Mouse (Mus musculus): ENCODE data around the gene B4galt4.
"Not testable (repeated sequence)": the region's sequence is repeated elsewhere in the genome, so short reads cannot be mapped to it uniquely, and the experiment has no call there.

The B4galt4 gene

DNA sequence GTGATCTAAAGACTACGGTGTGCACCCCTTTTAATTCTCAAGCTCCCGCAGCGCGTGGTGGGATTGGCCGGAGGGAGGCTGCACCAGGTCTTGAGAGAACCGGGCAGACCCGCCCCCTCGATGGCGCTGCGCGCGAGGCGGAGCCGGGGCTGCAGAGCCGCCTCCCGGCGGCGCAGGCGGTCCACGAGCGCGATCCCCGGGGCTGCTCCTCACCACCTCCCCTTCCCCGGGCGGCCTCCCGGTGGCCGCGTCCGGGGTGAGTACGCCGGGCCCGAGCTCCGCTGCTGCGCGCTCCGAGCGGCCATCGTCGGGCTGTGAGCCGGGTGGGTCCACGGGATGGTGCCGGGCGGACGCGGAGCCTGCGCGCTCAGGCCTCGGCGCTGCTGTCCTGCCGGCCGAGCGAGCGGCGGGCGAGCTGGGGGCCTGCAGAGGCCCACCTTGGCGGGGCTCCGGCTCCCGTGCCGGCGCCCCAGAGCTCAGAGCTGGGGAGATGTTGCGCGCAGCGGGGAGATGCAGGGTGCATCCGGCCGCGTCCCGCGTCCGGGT, at the start of gene B4galt4:
Gene B4galt4, plus strand, starts transcription at position 152 of the 546 bp plus-strand sequence.
- DNase-seq (ENCODE audit: low read depth, low spot score), result peak; percentile 65

DNA sequence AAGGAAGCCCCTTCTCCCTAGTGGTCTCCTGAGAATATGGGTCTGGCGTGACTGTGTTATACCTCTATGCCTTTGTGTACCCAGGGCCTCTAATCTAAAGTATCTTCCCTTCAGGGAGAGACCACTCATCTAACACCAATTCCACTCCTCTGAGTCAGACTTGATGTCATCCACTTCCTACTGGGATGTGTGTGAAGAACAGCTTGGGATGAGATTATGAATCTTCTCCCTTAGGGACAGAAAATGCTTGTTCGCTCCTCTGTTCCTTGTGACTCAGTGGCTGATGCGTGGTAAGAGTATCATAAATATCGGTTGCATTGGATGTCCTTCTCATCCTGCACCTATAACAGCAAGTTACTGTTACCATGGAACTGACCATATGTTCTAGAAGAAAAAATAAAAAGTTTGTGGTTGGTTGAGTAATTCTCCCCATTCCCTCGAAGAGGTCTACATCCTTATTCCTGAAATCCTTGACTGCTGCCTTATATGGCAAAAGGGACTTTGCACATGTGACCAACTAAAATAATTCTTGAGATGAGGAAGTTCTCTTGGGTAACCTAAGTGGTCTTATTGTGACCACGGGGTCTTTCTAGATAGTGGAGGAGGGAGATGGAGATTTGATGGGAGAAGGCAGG, 47.0 kb upstream of the B4galt4 start:
- DNase-seq (ENCODE audit: low read depth, low spot score), result no peak

- DNase-seq (ENCODE audit: low read depth, low spot score), result no peak
Measured at GRCm38 (mm10) chr16:38695557-38695956, 46.5 kb upstream of the B4galt4 start.

DNA sequence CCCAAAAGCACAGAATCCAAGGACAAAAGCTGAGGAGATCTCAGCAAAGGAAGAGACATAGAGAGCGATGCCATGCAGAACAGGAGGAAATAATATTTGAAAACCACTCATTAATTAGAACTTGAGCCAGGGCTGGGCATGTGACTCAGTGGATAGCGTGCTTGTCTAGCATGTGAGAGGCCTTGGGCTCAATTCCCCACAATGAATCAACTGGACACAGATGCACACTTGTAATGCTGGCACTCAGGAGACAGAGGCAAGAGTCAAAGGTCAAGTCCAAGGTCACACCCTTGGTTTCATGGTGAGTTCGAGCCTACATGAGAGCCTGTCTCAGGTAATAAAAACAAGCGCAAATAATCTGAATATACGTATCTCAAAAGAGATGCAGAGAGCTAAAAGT, 44.5 kb upstream of the B4galt4 start:
- no peak for DNase-seq (ENCODE audit: low read depth, low spot score)

GRCm38 (mm10) chr16:38700392-38701162, 41.5 kb upstream of the B4galt4 start:
- DNase-seq (ENCODE audit: low read depth, low spot score), result no peak

- no peak for DNase-seq (ENCODE audit: low read depth, low spot score)
Measured at GRCm38 (mm10) chr16:38701492-38702185, 40.4 kb upstream of the B4galt4 start.

DNA sequence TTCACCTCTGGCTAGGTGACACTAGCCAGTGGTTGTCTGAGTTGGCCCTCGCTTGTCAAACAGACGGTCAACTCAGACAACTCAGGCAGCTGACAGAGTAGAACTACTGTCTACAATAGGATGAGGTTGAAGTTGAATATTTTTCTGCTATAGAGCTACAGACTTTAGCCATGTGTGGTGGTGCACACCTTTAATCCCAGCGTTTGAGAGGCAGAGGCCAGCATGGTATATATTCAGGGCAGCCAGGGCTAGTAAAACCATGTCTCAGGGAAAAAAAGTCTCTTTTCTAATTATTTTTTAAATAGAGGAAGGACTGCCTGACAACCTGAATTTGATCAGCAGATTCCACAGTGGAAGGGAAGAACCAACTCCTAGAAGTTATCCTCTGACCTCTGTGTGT, 39.7 kb upstream of the B4galt4 start:
- DNase-seq (ENCODE audit: low read depth, low spot score), result no peak

DNA sequence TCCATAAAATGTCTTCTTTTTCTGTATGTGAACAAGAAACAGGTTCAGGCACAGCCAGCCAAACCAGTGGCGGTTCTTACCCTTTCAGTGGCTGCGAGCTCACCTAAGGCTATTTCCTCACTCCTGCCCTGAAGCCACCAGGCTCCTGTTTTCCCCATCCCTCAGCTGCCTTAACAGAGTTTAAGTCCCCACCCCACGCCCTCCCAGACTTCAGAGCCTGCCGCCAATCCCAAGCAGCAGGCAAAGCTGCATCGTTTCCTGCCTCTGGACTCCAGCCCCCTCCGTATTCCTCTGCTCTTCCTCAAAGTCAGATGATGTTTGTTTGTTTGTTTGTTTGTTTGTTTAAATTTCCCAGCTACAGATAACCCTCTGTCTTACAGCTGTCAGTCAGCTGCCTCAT, 38.6 kb upstream of the B4galt4 start:
- DNase-seq (ENCODE audit: low read depth, low spot score), result no peak

- no peak for DNase-seq (ENCODE audit: low read depth, low spot score)
Measured at GRCm38 (mm10) chr16:38705531-38706281, 36.4 kb upstream of the B4galt4 start.

DNA sequence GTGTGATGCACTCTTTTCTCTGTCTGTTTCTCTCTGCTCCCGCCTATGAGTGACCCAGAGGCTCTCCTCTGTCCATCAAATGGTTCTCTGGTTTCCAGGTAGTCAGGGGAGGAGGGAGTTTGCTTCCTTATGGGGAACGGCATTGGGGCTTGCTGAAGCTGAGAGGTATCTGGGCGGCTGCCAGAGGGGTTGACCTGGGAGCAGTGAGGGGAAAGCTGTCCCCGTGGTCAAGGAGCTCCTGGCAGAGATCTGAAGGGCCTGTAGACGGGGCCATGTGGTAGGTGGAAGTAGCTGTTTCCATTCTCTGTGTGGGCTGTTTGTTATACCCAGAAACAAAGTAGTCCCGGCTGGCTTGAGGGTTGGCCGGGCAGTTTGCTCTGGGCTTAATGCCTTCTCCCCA, 35.3 kb upstream of the B4galt4 start:
- DNase-seq (ENCODE audit: low read depth, low spot score), result no peak

- no peak for DNase-seq (ENCODE audit: low read depth, low spot score)
Measured at GRCm38 (mm10) chr16:38708962-38709520, 33.0 kb upstream of the B4galt4 start.

- no peak for DNase-seq (ENCODE audit: low read depth, low spot score)
Measured at GRCm38 (mm10) chr16:38711245-38711644, 30.8 kb upstream of the B4galt4 start.

GRCm38 (mm10) chr16:38712105-38712504, 30.0 kb upstream of the B4galt4 start:
- peak; percentile 16 for DNase-seq (ENCODE audit: low read depth, low spot score)

- DNase-seq (ENCODE audit: low read depth, low spot score), result peak; percentile 73
Measured at GRCm38 (mm10) chr16:38712581-38713403, 29.3 kb upstream of the B4galt4 start, which contains the start of gene Arhgap31. Gene Arhgap31 (minus strand): TSS chr16:38713274.

GRCm38 (mm10) chr16:38713404-38714258, 28.4 kb upstream of the B4galt4 start:
- no peak for DNase-seq (ENCODE audit: low read depth, low spot score)

DNA sequence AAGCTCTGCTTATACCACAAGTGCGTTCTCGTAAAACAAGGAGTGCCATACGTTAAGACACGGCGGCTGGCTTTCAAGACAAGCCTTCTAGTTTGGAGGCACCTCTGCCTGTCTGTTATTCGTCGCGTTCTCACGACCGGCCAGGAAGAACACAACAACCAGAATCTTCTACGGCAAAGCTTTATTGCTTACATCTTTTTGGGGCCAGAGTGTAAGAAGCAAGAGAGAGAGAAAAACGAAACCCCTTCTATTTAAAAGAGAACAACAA, 27.9 kb upstream of the B4galt4 start:
- not testable (repeated sequence) for DNase-seq (ENCODE audit: low read depth, low spot score)

DNA sequence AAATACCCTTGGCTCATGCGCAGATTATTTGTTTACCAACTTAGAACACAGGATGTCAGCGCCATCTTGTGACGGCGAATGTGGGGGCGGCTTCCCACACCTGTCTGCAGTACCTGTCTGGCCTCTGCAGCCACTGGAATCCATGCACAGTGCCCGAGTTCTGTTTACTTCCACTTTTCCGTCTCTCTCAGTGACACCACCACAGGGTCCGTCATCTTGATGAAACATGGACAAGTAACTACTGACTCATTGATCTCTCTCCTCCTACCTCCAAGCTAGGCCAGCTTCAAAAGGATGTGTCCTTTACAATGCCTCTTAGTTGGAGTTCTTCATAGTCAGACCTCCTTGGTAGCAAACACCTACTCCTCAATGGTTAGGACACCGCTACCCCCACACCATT, 20.7 kb upstream of the B4galt4 start:
- DNase-seq (ENCODE audit: low read depth, low spot score), result no peak

DNA sequence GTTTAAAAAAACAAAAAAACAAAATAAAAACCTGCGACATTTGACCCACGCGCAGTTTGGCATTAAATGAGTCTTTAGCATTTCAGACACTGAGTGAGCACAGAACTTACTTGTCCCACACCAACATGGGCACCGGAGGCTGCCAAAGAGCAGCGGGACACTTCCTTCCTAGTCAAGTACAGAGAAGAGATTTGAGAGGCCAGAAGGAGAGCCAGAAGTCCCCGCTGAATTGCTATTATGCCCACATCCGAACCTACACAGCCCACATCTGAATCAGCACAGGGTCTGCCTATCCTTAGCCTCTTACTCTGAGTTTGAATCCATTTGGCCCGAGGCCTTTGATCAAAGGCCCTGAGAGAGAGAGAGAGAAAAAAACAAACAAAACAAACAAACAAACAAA, 17.8 kb upstream of the B4galt4 start:
- no peak for DNase-seq (ENCODE audit: low read depth, low spot score)

GRCm38 (mm10) chr16:38724974-38725373, 17.1 kb upstream of the B4galt4 start:
- peak; percentile 50 for DNase-seq (ENCODE audit: low read depth, low spot score)

All from R1 (cell line).